Mouse (Mus musculus): ENCODE measurements around the gene Vamp8. TPM values are rescaled to one million over a fixed set of nuclear protein-coding genes. Genes with fewer than 3 reads are reported as not detected.

Vamp8 gene
- polyA plus RNA-seq, 1 experiment from 2014 or later = 212 TPM

DNA sequence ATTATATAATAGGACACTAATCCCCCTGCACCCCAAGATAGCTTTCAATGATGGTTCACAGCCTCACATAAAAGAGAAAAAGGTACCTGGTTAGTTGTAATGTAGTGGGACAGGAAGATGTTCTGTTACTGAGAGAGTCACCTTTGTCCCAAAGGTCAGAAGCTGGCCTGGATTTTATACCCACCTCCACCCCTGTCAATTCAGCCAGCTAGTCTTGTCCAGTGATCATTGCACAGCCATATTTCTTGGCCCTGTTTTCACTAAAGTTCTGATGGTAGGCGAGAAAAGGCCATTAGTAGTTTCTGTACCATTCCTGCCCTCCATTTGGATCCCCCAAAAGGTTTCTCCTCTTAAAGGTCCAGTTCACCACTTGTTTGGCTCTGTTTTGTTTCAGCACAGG lies 36.5 kb downstream of the Vamp8 start:
- Histone ChIP-seq H3K4me3 (ENCODE audit: low read depth, low read length) (no peak overlapping the region), H3K27ac (ENCODE audit: low read length) (peak overlapping the region; percentile 10; the same call in 1 of the 2 replicates), H3K4me2 (ENCODE audit: low read depth, low read length) (no peak overlapping the region), H3K27me3 (ENCODE audit: control insufficient read depth, insufficient read depth, low read depth, low read length) (peaks cover 32% of the 10 kb centered on the region), H3K9me3 (replicated peaks; ENCODE audit: control insufficient read depth, low read length) (no peaks in the 10 kb centered on the region), H3K4me1 (ENCODE audit: control insufficient read depth, low read depth, low read length) (peaks cover 50% of the 10 kb centered on the region), H3K9ac (ENCODE audit: low read depth, low read length) (no peak overlapping the region), H3K36me3 (ENCODE audit: control insufficient read depth, insufficient read depth) (peaks cover 9% of the 10 kb centered on the region)
- 61% methylated on average over 1 of the region's 1 CpGs for WGBS (ENCODE audit: insufficient replicate concordance)
- ATAC-seq (ENCODE audit: low read depth) = no peak

DNA sequence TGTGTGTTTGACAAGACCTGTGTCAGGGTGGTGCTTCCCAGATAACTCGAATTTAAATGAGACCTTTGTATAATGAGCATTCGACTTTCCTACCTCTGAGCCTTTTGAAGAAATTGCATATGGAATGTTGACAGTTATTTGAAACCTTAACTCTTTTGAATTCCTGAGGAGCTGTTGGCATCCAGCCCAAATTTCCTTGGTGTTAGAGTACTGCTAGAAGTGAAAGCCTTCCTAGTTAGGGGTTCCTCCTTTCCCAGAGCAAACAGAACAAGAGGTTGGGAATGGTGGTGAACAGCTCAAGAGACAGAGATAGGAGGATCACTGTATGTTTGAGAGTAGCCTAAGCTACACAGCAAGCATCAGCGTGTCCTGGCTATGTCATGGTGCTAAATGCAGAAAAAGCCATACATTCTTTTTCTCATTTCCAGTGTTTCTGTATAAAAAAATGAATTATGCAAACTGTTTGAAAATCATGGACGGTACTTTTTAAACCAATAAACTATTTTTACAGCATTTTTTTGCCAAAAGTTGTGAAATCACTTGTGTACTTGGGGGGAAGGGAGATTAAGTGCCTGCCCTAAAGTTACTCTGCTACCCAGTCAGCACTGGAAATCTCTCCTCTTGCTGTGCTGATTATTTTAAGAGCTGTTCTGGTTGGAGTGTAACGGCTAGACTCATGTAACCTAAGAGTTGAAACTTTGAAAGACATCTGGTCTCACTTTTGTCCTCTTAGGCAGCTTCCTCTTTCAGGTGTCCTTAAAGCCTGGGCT lies 37.7 kb downstream of the Vamp8 start:
- Histone ChIP-seq H3K9me3 (replicated peaks; ENCODE audit: control insufficient read depth, low read length) (no peaks in the 10 kb centered on the region), H3K27me3 (ENCODE audit: control insufficient read depth, insufficient read depth, low read depth, low read length) (peaks cover 32% of the 10 kb centered on the region), H3K9ac (ENCODE audit: low read depth, low read length) (no peak overlapping the region), H3K4me3 (ENCODE audit: low read depth, low read length) (no peak overlapping the region), H3K27ac (ENCODE audit: low read length) (peak overlapping the region; percentile 53), H3K4me2 (ENCODE audit: low read depth, low read length) (no peak overlapping the region), H3K36me3 (ENCODE audit: control insufficient read depth, insufficient read depth) (peaks cover 9% of the 10 kb centered on the region), H3K4me1 (ENCODE audit: control insufficient read depth, low read depth, low read length) (peaks cover 54% of the 10 kb centered on the region)
- ATAC-seq (ENCODE audit: low read depth) = no peak
- WGBS (ENCODE audit: insufficient replicate concordance) = 52% methylated on average over 5 of the region's 5 CpGs

DNA sequence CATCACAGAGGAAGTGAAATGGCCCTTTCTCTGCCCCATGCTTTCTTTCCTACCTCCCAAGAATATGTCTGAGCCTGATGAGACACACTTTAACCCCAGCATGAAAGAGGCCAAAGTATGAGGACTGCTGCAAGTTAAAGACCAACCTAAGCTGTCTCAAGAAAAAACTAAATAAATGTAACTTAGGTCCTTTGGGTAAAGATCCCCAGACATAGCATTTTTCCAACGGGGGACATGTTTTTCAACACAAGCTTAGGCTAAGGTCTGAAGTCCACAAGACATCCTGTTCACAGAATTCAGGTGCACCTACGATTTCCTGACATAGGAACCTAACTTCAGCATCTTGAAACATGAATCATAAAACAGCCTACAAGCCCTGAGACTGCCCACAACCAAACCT lies 40.3 kb downstream of the Vamp8 start:
- Histone ChIP-seq H3K4me3 (ENCODE audit: low read depth, low read length) (no peak overlapping the region), H3K4me1 (ENCODE audit: control insufficient read depth, low read depth, low read length) (peaks cover 55% of the 10 kb centered on the region), H3K27me3 (ENCODE audit: control insufficient read depth, insufficient read depth, low read depth, low read length) (peaks cover 16% of the 10 kb centered on the region), H3K9me3 (replicated peaks; ENCODE audit: control insufficient read depth, low read length) (no peaks in the 10 kb centered on the region), H3K27ac (ENCODE audit: low read length) (no peak overlapping the region), H3K9ac (ENCODE audit: low read depth, low read length) (no peak overlapping the region), H3K36me3 (ENCODE audit: control insufficient read depth, insufficient read depth) (peaks cover 9% of the 10 kb centered on the region), H3K4me2 (ENCODE audit: low read depth, low read length) (no peak overlapping the region)
- ATAC-seq (ENCODE audit: low read depth) = no peak
- WGBS (ENCODE audit: insufficient replicate concordance) = 64% methylated on average over 2 of the region's 2 CpGs

DNA sequence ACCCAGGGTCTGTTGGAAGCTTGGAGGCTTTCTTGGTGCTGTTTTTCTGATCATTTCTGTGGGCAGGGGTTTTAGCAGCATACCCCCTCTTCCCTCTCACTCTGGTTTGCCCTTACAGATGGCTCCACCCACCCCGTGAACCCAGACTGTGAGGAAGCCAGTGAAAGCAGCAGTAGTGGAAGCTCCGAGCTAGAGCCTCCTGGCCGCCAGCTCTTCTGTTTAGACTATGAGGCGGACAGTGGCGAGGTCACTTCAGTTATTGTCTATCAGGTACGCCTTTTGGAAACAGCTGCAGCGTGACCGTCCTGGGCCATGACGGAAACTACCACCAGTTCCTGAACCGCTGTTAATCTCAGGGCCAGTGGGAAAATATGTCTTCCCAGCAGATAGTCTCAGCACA lies 42.1 kb downstream of the Vamp8 start:
- peaks cover 9% of the 10 kb centered on the region for H3K36me3 ChIP-seq (ENCODE audit: control insufficient read depth, insufficient read depth)
- H3K9ac ChIP-seq (ENCODE audit: low read depth, low read length) = peak overlapping the region; percentile 94
- H3K4me2 ChIP-seq (ENCODE audit: low read depth, low read length) = peak overlapping the region; percentile 88
- no peaks in the 10 kb centered on the region for H3K9me3 ChIP-seq (replicated peaks; ENCODE audit: control insufficient read depth, low read length)
- WGBS (ENCODE audit: insufficient replicate concordance) = 62% methylated on average over 10 of the region's 10 CpGs
- H3K27ac ChIP-seq (ENCODE audit: low read length) = peak overlapping the region; percentile 94; the same call in 1 of the 2 replicates
- H3K27me3 ChIP-seq (ENCODE audit: control insufficient read depth, insufficient read depth, low read depth, low read length) = peaks cover under 1% of the 10 kb centered on the region; the same call in 1 of the 2 replicates
- no peak for ATAC-seq (ENCODE audit: low read depth)
- peaks cover 54% of the 10 kb centered on the region for H3K4me1 ChIP-seq (ENCODE audit: control insufficient read depth, low read depth, low read length)
- peak overlapping the region; percentile 88 for H3K4me3 ChIP-seq (ENCODE audit: low read depth, low read length)

DNA sequence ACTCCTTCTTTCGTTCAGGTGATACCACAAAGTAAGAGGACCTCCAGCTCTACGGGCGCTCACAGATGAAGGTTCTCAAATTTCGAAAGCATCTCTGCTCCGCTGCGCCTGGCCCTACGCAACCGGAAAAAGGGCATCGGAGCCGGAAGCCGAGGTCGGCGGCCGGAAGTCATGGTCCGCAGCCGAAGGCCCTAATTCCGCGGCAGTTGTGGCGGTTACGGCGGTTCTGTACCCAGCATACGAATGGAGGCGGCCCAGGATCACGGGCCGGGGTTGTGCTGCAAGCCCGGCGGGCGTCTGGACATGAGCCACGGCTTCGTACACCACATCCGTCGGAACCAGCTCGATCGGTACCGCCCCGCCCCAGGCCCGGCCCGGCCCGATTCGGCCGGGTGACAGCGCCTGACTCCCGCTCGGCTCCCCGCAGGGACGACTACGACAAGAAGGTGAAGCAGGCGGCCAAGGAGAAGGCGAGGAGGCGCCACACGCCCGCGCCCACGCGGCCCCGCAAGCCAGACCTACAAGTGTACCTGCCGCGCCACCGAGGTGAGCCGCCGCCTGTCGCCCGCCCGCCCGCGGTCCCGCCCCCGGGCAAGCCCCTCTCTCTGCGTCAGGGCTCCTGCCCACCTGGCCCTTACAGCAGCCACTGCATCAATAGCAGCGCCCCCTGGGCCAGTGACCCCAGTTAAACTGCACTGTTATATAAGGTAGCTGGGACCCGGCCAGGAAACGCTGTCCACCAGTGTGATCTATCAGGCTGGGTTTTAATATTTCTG lies 43.1 kb downstream of the Vamp8 start, which contains the start of gene 0610030E20Rik:
Gene 0610030E20Rik (plus strand): TSS at position 152 of the 776 bp plus-strand sequence.
- peak; percentile 70 for ATAC-seq (ENCODE audit: low read depth)
- H3K9me3 ChIP-seq (replicated peaks; ENCODE audit: control insufficient read depth, low read length) = no peaks in the 10 kb centered on the region
- H3K4me3 ChIP-seq (ENCODE audit: low read depth, low read length) = peak within 1 kb of the TSS; percentile 88
- peak within 1 kb of the TSS; percentile 94 for H3K9ac ChIP-seq (ENCODE audit: low read depth, low read length)
- peaks cover 53% of the 10 kb centered on the region for H3K4me1 ChIP-seq (ENCODE audit: control insufficient read depth, low read depth, low read length)
- H3K4me2 ChIP-seq (ENCODE audit: low read depth, low read length) = peak within 1 kb of the TSS; percentile 88
- WGBS (ENCODE audit: insufficient replicate concordance) = under 1% methylated on average over 72 of the region's 72 CpGs
- H3K27me3 ChIP-seq (ENCODE audit: control insufficient read depth, insufficient read depth, low read depth, low read length) = no peaks in the 10 kb centered on the region
- peak within 1 kb of the TSS; percentile 94 for H3K27ac ChIP-seq (ENCODE audit: low read length)
- peaks cover 9% of the 10 kb centered on the region for H3K36me3 ChIP-seq (ENCODE audit: control insufficient read depth, insufficient read depth)

DNA sequence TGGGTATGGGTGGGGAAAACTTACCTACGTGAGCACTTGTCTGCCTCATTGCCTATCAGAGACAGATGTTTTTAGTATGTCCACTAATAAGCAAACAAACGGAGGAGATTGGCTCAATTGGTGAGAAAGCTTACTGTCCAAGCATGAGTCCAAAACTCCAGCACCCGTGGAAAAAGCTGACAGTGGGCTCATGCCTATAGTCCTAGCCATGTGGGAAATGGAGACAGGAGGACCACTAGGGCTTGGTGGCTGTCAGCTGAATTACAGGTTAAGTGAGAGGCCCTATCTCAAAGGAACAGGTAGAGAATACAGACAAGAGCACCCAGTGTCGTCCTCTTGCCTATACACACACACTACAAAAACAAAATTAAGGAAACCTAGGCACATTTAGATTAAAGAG lies 44.2 kb downstream of the Vamp8 start:
- H3K4me3 ChIP-seq (ENCODE audit: low read depth, low read length) = no peak overlapping the region
- H3K9me3 ChIP-seq (replicated peaks; ENCODE audit: control insufficient read depth, low read length) = no peaks in the 10 kb centered on the region
- H3K36me3 ChIP-seq (ENCODE audit: control insufficient read depth, insufficient read depth) = peaks cover 9% of the 10 kb centered on the region
- peaks cover 46% of the 10 kb centered on the region for H3K4me1 ChIP-seq (ENCODE audit: control insufficient read depth, low read depth, low read length)
- no peak for ATAC-seq (ENCODE audit: low read depth)
- peak overlapping the region; percentile 94 for H3K27ac ChIP-seq (ENCODE audit: low read length)
- H3K27me3 ChIP-seq (ENCODE audit: control insufficient read depth, insufficient read depth, low read depth, low read length) = no peaks in the 10 kb centered on the region
- 60% methylated on average over 4 of the region's 4 CpGs for WGBS (ENCODE audit: insufficient replicate concordance)
- H3K4me2 ChIP-seq (ENCODE audit: low read depth, low read length) = peak overlapping the region; percentile 88
- H3K9ac ChIP-seq (ENCODE audit: low read depth, low read length) = peak overlapping the region; percentile 17; the same call in 1 of the 2 replicates

DNA sequence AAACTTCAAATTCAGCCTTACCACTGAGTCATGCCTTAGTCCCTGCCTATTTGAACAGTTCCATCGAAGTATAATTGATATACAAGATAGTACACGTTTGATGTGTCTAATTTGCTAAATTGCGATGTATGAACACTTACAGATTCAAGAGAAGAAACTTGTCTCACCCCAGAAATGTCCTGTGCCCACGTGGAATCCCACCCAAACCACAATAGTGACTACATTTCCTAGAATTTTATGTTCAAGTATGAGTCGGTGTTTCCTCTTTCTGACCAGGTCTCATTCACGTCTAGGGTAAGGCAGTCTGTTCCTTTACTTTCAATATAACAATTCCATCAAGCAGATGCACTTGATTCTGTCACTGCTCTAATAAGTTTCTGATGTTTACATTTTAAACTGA lies 44.9 kb downstream of the Vamp8 start:
- Histone ChIP-seq H3K27me3 (ENCODE audit: control insufficient read depth, insufficient read depth, low read depth, low read length) (no peaks in the 10 kb centered on the region), H3K27ac (ENCODE audit: low read length) (peak overlapping the region; percentile 94), H3K9ac (ENCODE audit: low read depth, low read length) (peak overlapping the region; percentile 95), H3K9me3 (replicated peaks; ENCODE audit: control insufficient read depth, low read length) (no peaks in the 10 kb centered on the region), H3K4me2 (ENCODE audit: low read depth, low read length) (peak overlapping the region; percentile 97), H3K4me1 (ENCODE audit: control insufficient read depth, low read depth, low read length) (peaks cover 46% of the 10 kb centered on the region), H3K36me3 (ENCODE audit: control insufficient read depth, insufficient read depth) (peaks cover 7% of the 10 kb centered on the region), H3K4me3 (ENCODE audit: low read depth, low read length) (peak overlapping the region; percentile 92)
- no peak for ATAC-seq (ENCODE audit: low read depth)
- WGBS (ENCODE audit: insufficient replicate concordance) = 13% methylated on average over 6 of the region's 6 CpGs

DNA sequence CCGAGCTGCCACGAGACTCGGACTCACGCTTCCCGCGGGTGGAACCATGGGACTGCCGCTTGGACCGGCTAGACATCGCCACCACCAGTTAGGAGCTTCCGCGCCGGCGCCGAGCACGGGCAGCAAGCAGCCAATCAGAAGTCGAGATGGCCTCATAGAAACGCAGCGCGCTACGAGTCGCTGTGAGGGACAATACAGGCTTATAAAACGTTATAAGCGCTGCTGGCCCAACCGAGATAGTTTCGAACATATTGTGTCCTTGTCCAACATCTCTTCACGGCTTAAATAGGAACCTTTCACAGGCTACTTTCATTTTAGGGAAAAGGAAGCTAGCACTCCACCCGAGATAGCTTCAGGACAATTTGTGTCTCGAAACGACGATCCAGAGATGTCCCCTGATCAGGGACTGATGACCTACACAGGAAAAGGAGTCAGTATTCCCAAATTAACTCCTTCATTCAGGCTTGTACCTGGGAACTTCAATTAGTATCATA lies 45.4 kb downstream of the Vamp8 start, which contains the start of gene Usp39:
Gene Usp39 (minus strand): TSS at position 111 of the 494 bp plus-strand sequence.
- Histone ChIP-seq H3K27ac (ENCODE audit: low read length) (peak within 1 kb of the TSS; percentile 94), H3K9ac (ENCODE audit: low read depth, low read length) (peak within 1 kb of the TSS; percentile 95), H3K4me2 (ENCODE audit: low read depth, low read length) (peak within 1 kb of the TSS; percentile 97), H3K4me1 (ENCODE audit: control insufficient read depth, low read depth, low read length) (peaks cover 43% of the 10 kb centered on the region), H3K4me3 (ENCODE audit: low read depth, low read length) (peak within 1 kb of the TSS; percentile 92), H3K9me3 (replicated peaks; ENCODE audit: control insufficient read depth, low read length) (no peaks in the 10 kb centered on the region), H3K36me3 (ENCODE audit: control insufficient read depth, insufficient read depth) (peaks cover 2% of the 10 kb centered on the region), H3K27me3 (ENCODE audit: control insufficient read depth, insufficient read depth, low read depth, low read length) (no peaks in the 10 kb centered on the region)
- WGBS (ENCODE audit: insufficient replicate concordance) = under 1% methylated on average over 30 of the region's 30 CpGs
- ATAC-seq (ENCODE audit: low read depth) = peak; percentile 84
